In genomic region chr4:119146816-119147215, GRCm38 (mm10) we compare ENCODE assay signal across 28 mouse cellular contexts. TPM values are rescaled to one million over a fixed set of nuclear protein-coding genes. Genes with fewer than 3 reads are reported as not detected.
DNase-seq lines count a peak whose midpoint lies in the region; ATAC-seq and TF ChIP-seq lines count a peak whose summit lies in the region.
"Had no signal": no experiment of that assay in that cellular context is flagged by ENCODE, and none has a peak within 500 bp of the region (broad histone marks: within the 10 kb centered on the region; RNA-seq: fewer than 3 reads in every experiment).

No protein-coding gene starts in this region.

- POLR2A ChIA-PET in Patski (lab: Charles Lee), result no interaction called here

- TF ChIP-seq CTCF in C2C12 (IDR thresholded peaks at IDR 0.05; ENCODE audit: control insufficient read depth, insufficient read depth, insufficient read length) (no peak), Patski (IDR thresholded peaks at IDR 0.05) (no peak)
- no peak for TF ChIP-seq CTCF in stomach, postnatal 0 days (IDR thresholded peaks at IDR 0.05; ENCODE audit: low read depth)

- H3K4me1 ChIP-seq in stomach, postnatal 0 days (replicated peaks; ENCODE audit: control insufficient read depth, insufficient read depth), result no peaks in the 10 kb centered on the region
- H3K4me1 ChIP-seq: midbrain, embryonic 13.5 days had no signal

- no peaks in the 10 kb centered on the region for H3K36me3 ChIP-seq in C2C12 (ENCODE audit: control insufficient read depth, insufficient read depth)
- H3K36me3 ChIP-seq in stomach, postnatal 0 days (ENCODE audit: control insufficient read depth, insufficient read depth, low read length), result no peaks in the 10 kb centered on the region
- H3K36me3 ChIP-seq: heart, embryonic 13.5 days; limb, embryonic 10.5 days; limb, embryonic 15.5 days; liver, embryonic 13.5 days; midbrain, embryonic 13.5 days; neural tube, embryonic 13.5 days had no signal

- no peak overlapping the region for H3K27ac ChIP-seq in stomach, postnatal 0 days (replicated peaks)
- H3K27ac ChIP-seq: forebrain, embryonic 13.5 days; heart, embryonic 13.5 days; hindbrain, embryonic 14.5 days; limb, embryonic 10.5 days; limb, embryonic 15.5 days; liver, embryonic 13.5 days; midbrain, embryonic 13.5 days; neural tube, embryonic 13.5 days had no signal

- H3K4me2 ChIP-seq in stomach, postnatal 0 days (replicated peaks; ENCODE audit: low read depth), result no peak overlapping the region
- H3K4me2 ChIP-seq: forebrain, embryonic 13.5 days; heart, embryonic 13.5 days; hindbrain, embryonic 14.5 days; limb, embryonic 15.5 days; liver, embryonic 13.5 days; midbrain, embryonic 13.5 days; neural tube, embryonic 13.5 days had no signal

- CTCF ChIA-PET in Patski (lab: Charles Lee), result interaction anchor here (2.1 kb wide), 1 partner anchor 10 kb away, joined by 9 read pairs; no protein-coding TSS in a partner anchor

- in situ Hi-C loops in Patski (cut with MboI; ENCODE audit: low pct_unique_long_range_greater_than_20kb), result no loop called here

- no peak overlapping the region for H3K9ac ChIP-seq in stomach, postnatal 0 days (ENCODE audit: low read length)
- H3K9ac ChIP-seq: forebrain, embryonic 13.5 days; heart, embryonic 13.5 days; hindbrain, embryonic 14.5 days; limb, embryonic 15.5 days; liver, embryonic 13.5 days; midbrain, embryonic 13.5 days; neural tube, embryonic 13.5 days had no signal

- peak; percentile 19 for DNase-seq in lung, postnatal 10 days
- DNase-seq in lung, adult 18-20 months, result no peak
- DNase-seq in Patski (ENCODE audit: low read depth, low spot score), result peak; percentile 27
- DNase-seq in adrenal gland, postnatal 36 days, result peak; percentile 52 to 63
- no peak for DNase-seq in stomach, postnatal 0 days (ENCODE audit: low spot score)
- no peak for DNase-seq in kidney, postnatal 14 days
- DNase-seq: cerebellum, adult 18-20 months; cerebellum, postnatal 10 days; gastrocnemius, postnatal 36 days; heart, adult 18-20 months; kidney, adult 9 months; kidney, postnatal 4 days; layer of hippocampus, postnatal 36 days; liver, embryonic 13.5 days; lung, adult 2 months; lung, postnatal 14 days; thymus, postnatal 4 days had no signal

- H3K27me3 ChIP-seq in C2C12 (ENCODE audit: control insufficient read depth, insufficient read depth, insufficient read length) (no peaks in the 10 kb centered on the region), Patski (no peaks in the 10 kb centered on the region)
- H3K27me3 ChIP-seq in stomach, postnatal 0 days (ENCODE audit: control insufficient read depth, insufficient read depth, low read length), result no peaks in the 10 kb centered on the region
- H3K27me3 ChIP-seq: forebrain, embryonic 13.5 days; limb, embryonic 15.5 days; midbrain, embryonic 13.5 days; neural tube, embryonic 13.5 days had no signal

- no peak overlapping the region for H3K4me3 ChIP-seq in C2C12 (ENCODE audit: insufficient read depth, poor library complexity, severe bottlenecking)
- no peak overlapping the region for H3K4me3 ChIP-seq in stomach, postnatal 0 days (ENCODE audit: low read depth, low read length)
- H3K4me3 ChIP-seq: forebrain, embryonic 13.5 days; heart, embryonic 13.5 days; limb, embryonic 10.5 days; limb, embryonic 15.5 days; liver, embryonic 13.5 days; megakaryocyte, embryonic 14.5 days; midbrain, embryonic 13.5 days; neural tube, embryonic 13.5 days had no signal

- no peak for TF ChIP-seq EP300 in stomach, postnatal 0 days (optimal IDR thresholded peaks at IDR 0.05)

- peak; percentile 44 for ATAC-seq in Patski
- ATAC-seq in stomach, postnatal 0 days (ENCODE audit: low FRiP score, low TSS enrichment), result no peak
- no peak for ATAC-seq in megakaryocyte progenitor cell, adult 5-6 weeks (replicated peaks; ENCODE audit: poor library complexity)
- ATAC-seq: activated CD4-positive, CD25-positive, alpha-beta regulatory T cell, adult 4 months; forebrain, embryonic 13.5 days; midbrain, embryonic 13.5 days had no signal

- 72% methylated on average over 7 of the region's 7 CpGs for WGBS in stomach, postnatal 0 days

- no peaks in the 10 kb centered on the region for H3K79me2 ChIP-seq in C2C12 (ENCODE audit: control insufficient read depth, insufficient read depth)

- no peaks in the 10 kb centered on the region for H3K9me3 ChIP-seq in stomach, postnatal 0 days (ENCODE audit: control insufficient read depth, low read length)
- H3K9me3 ChIP-seq: forebrain, embryonic 13.5 days; heart, embryonic 13.5 days; limb, embryonic 10.5 days; limb, embryonic 15.5 days; midbrain, embryonic 13.5 days; neural tube, embryonic 13.5 days had no signal

- H3ac ChIP-seq in C2C12 (ENCODE audit: control insufficient read depth, insufficient read length, low read depth), result no peak overlapping the region

- no peaks in the 10 kb centered on the region for H3K79me3 ChIP-seq in C2C12 (ENCODE audit: low read depth)

TF ChIP-seq in C2C12, 6 proteins besides CTCF, POLR2A, EP300 and RAD21:
- peak; percentile 48 for TF ChIP-seq FOSL1 (IDR thresholded peaks at IDR 0.05; ENCODE audit: insufficient read depth, low read length, poor library complexity, severe bottlenecking)
- TF ChIP-seq CEBPB (IDR thresholded peaks at IDR 0.05; ENCODE audit: low read depth), result no peak

RNA-seq across cellular contexts. Expression of gene Zfp691, which starts 27.2 kb away (rescaled TPM):
- polyA plus RNA-seq in C2C12 (2012; fragmentation: generic; extraction: Trizol), result 4.8 TPM
- polyA plus RNA-seq in Patski (2021), result 11.6 TPM
- 10 to 100 TPM; 11.5 to 12.4 TPM for total RNA-seq in adrenal gland, postnatal 36 days (2021)
- polyA plus RNA-seq in stomach, postnatal 0 days (2015; fragmentation: Nextera tagmentation; extraction: Ambion mirVana), result 3.7 and 4.1 TPM in 2 replicates
- total RNA-seq in megakaryocyte progenitor cell, adult 5-6 weeks (2015), result 3.2 and 3.5 TPM in 2 replicates
- total RNA-seq in megakaryocyte progenitor cell, adult 5-6 weeks (2017), result 2.5 and 5.2 TPM in 2 replicates

RNA-seq across cellular contexts. Expression of gene Slc2a1, which starts 38.3 kb away (rescaled TPM):
- polyA plus RNA-seq in C2C12 (2012; fragmentation: generic; extraction: Trizol) (49.0 TPM), Patski (2021) (59.8 TPM)
- 10 to 100 TPM; 19.8 to 20.2 TPM for total RNA-seq in adrenal gland, postnatal 36 days (2021)
- 36.9 and 39.8 TPM in 2 replicates for polyA plus RNA-seq in stomach, postnatal 0 days (2015; fragmentation: Nextera tagmentation; extraction: Ambion mirVana)
- 7.7 and 11.5 TPM in 2 replicates for total RNA-seq in megakaryocyte progenitor cell, adult 5-6 weeks (2015)
- total RNA-seq in megakaryocyte progenitor cell, adult 5-6 weeks (2017), result 7.4 and 8.6 TPM in 2 replicates

RNA-seq across cellular contexts. Expression of gene Ermap, which starts 43.0 kb away (rescaled TPM):
- polyA plus RNA-seq in C2C12 (2012; fragmentation: generic; extraction: Trizol) (0.01 TPM), Patski (2021) (not detected)
- total RNA-seq in adrenal gland, postnatal 36 days (2021), result under 1 TPM in 1 of 2 experiments, not detected in 1; 0.10 TPM
- 0.40 and 0.42 TPM in 2 replicates for polyA plus RNA-seq in stomach, postnatal 0 days (2015; fragmentation: Nextera tagmentation; extraction: Ambion mirVana)
- 25.4 and 48.3 TPM in 2 replicates for total RNA-seq in megakaryocyte progenitor cell, adult 5-6 weeks (2015)
- 13.3 and 34.2 TPM in 2 replicates for total RNA-seq in megakaryocyte progenitor cell, adult 5-6 weeks (2017)
- total RNA-seq: gastrocnemius, postnatal 36 days; heart, adult 18-20 months had no signal

RNA-seq across cellular contexts. Expression of gene Svbp, which starts 48.3 kb away (rescaled TPM):
- 76.1 TPM for polyA plus RNA-seq in C2C12 (2012; fragmentation: generic; extraction: Trizol)
- 33.6 TPM for polyA plus RNA-seq in Patski (2021)
- total RNA-seq in adrenal gland, postnatal 36 days (2021), result 10 to 100 TPM; 17.1 to 19.2 TPM
- 99.7 and 100 TPM in 2 replicates for polyA plus RNA-seq in stomach, postnatal 0 days (2015; fragmentation: Nextera tagmentation; extraction: Ambion mirVana)
- 37.3 and 44.8 TPM in 2 replicates for total RNA-seq in megakaryocyte progenitor cell, adult 5-6 weeks (2015)
- 17.3 and 43.0 TPM in 2 replicates for total RNA-seq in megakaryocyte progenitor cell, adult 5-6 weeks (2017)

Comparison
In these comparisons a context has a peak if more than half of its experiments do, and no peak if none do; other contexts are left out.
1. DNase-seq: peak in lung, postnatal 10 days (single experiment), Patski (single experiment) and adrenal gland, postnatal 36 days (2 of 2); none in lung, adult 18-20 months (0 of 2), stomach, postnatal 0 days (single experiment) and kidney, postnatal 14 days (single experiment).